Mouse (Mus musculus) hindbrain, embryonic 10.5 days (tissue): ENCODE data around the gene Il31ra. TPM values are rescaled to one million over a fixed set of nuclear protein-coding genes. Genes with fewer than 3 reads are reported as not detected.

Experiments used
- DNase-seq: peaks from one replicate; pipeline ENCODE4 v3.0.0-alpha.2; 2017; ENCODE audit warnings: low spot score
- H3K27ac ChIP-seq: fragments of 300-500 bp; sonication (generic); 2 replicates; pipeline ENCODE4 v1.5.1; 2016; ENCODE audit warnings: mild to moderate bottlenecking, moderate library complexity
- H3K27me3 ChIP-seq: fragments of 300-500 bp; sonication (generic); 2 replicates; pipeline ENCODE4 v1.6.1; 2016; ENCODE audit warnings: mild to moderate bottlenecking; ENCODE audit not compliant: poor library complexity, insufficient read depth, severe bottlenecking
- H3K36me3 ChIP-seq: fragments of 300-500 bp; sonication (generic); 2 replicates; pipeline ENCODE4 v1.6.1; 2016; ENCODE audit warnings: mild to moderate bottlenecking, moderate library complexity
- H3K4me1 ChIP-seq: fragments of 300-500 bp; sonication (generic); replicated peaks from 2 replicates; pipeline ENCODE4 v1.6.1; 2016; ENCODE audit warnings: mild to moderate bottlenecking
- H3K4me3 ChIP-seq: fragments of 300-500 bp; sonication (generic); 2 replicates; pipeline ENCODE4 v1.5.1; 2016; ENCODE audit warnings: mild to moderate bottlenecking, moderate library complexity
- H3K9me3 ChIP-seq: fragments of 300-500 bp; sonication (generic); 2 replicates; pipeline ENCODE4 v1.6.1; 2016; ENCODE audit warnings: mild to moderate bottlenecking, moderate library complexity
- WGBS: fragments of 180-500 bp; shearing (Covaris S2); methylation state at CpG from one replicate; pipeline ENCODE4 v1.1.7; 2016; 5-methylcytosine and 5-hydroxymethylcytosine counted together
- polyA plus RNA-seq: library from polyadenylated mRNA; unstranded; fragments of >200 nt; fragmentation: Nextera tagmentation; extraction: Ambion mirVana; gene quantifications from 2 replicates; pipeline ENCODE4 v1.2.1, GENCODE M21; 2016

Gene Il31ra
- polyA plus RNA-seq, 1 experiment from 2014 or later, result not detected

GRCm38 (mm10) chr13:112471201-112471600, 123.0 kb downstream of the Il31ra start:
- Histone ChIP-seq H3K27me3 (no peaks in the 10 kb centered on the region), H3K27ac (no peak overlapping the region), H3K36me3 (peaks cover 11% of the 10 kb centered on the region), H3K9me3 (no peaks in the 10 kb centered on the region), H3K4me1 (0 out of 2 replicates have a peak, but pooled peaks cover 5% of the 10 kb centered on the region), H3K4me3 (no peak overlapping the region)
- no peak for DNase-seq
- 90% methylated on average over 9 of the region's 9 CpGs for WGBS

Other genes starting within 250 kb of the Il31ra start
- 22.8 and 24.5 TPM in 2 replicates for gene Il6st, start 130.3 kb downstream of the Il31ra start, polyA plus RNA-seq
- 0.31 and 1.3 TPM in 2 replicates for gene Ddx4, start 58.1 kb upstream of the Il31ra start, polyA plus RNA-seq
- gene Slc38a9, start 66.4 kb upstream of the Il31ra start, polyA plus RNA-seq, result 13.6 and 18.7 TPM in 2 replicates
- 22.6 and 25.5 TPM in 2 replicates for gene Plpp1, start 206.4 kb upstream of the Il31ra start, polyA plus RNA-seq